In the genomic region with DNA sequence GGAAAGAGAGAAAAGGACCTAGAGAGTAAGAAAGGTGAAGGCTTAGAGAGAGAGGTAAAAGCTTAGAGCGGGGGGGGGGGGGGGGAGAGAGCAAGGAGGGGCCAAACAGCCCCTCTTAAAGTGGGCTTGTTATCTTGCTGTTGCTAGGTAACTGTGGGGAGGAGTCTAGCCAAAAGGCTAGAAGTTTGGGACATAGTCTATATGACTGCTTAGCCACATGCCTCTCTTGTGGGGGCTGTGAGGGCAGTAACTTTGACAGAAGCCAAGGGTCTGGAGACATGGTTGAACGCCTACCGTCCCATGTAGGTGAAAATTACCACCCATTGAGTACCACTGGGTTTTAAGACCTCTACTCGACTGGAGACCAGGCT, we compare ENCODE assay signal across 25 mouse cellular contexts. TPM values are rescaled to one million over a fixed set of nuclear protein-coding genes. Genes with fewer than 3 reads are reported as not detected.
DNase-seq lines count a peak whose midpoint lies in the region; ATAC-seq and TF ChIP-seq lines count a peak whose summit lies in the region.
"Had no signal": no experiment of that assay in that cellular context is flagged by ENCODE, and none has a peak within 500 bp of the region (broad histone marks: within the 10 kb centered on the region; RNA-seq: fewer than 3 reads in every experiment).

No protein-coding gene starts in this region.

- no peak overlapping the region for H3K4me3 ChIP-seq in intestine, embryonic 14.5 days (ENCODE audit: low read depth, low read length)
- H3K4me3 ChIP-seq in intestine, embryonic 15.5 days (replicated peaks) = no peak overlapping the region
- H3K4me3 ChIP-seq in liver, embryonic 12.5 days = no peak overlapping the region
- H3K4me3 ChIP-seq in liver, embryonic 13.5 days (replicated peaks) = no peak overlapping the region
- H3K4me3 ChIP-seq in liver, embryonic 14.5 days (ENCODE audit: insufficient read depth in 1 of 2, low read depth in 2 of 2, low read length in 2 of 2) = no peak overlapping the region
- H3K4me3 ChIP-seq in gastrocnemius, adult 2 months = no peak overlapping the region
- H3K4me3 ChIP-seq: embryonic facial prominence, embryonic 13.5 days; embryonic facial prominence, embryonic 15.5 days; erythroblast, embryonic 14.5 days; forebrain, embryonic 10.5 days; forebrain, embryonic 12.5 days had no signal

- no peak overlapping the region for H3K9ac ChIP-seq in intestine, embryonic 14.5 days (ENCODE audit: low read length)
- no peak overlapping the region for H3K9ac ChIP-seq in intestine, embryonic 15.5 days
- no peak overlapping the region for H3K9ac ChIP-seq in liver, embryonic 12.5 days
- no peak overlapping the region for H3K9ac ChIP-seq in liver, embryonic 13.5 days
- H3K9ac ChIP-seq in liver, embryonic 14.5 days (replicated peaks) = no peak overlapping the region
- H3K9ac ChIP-seq: embryonic facial prominence, embryonic 13.5 days; embryonic facial prominence, embryonic 15.5 days; forebrain, embryonic 12.5 days had no signal

- intact Hi-C loops in gastrocnemius, adult 2 months (cut with DNase I) = no loop called here

- H3K27me3 ChIP-seq in intestine, embryonic 14.5 days (replicated peaks; ENCODE audit: control insufficient read depth, insufficient read depth, low read length) = no peaks in the 10 kb centered on the region
- no peaks in the 10 kb centered on the region for H3K27me3 ChIP-seq in intestine, embryonic 15.5 days (replicated peaks)
- no peaks in the 10 kb centered on the region for H3K27me3 ChIP-seq in liver, embryonic 12.5 days (replicated peaks)
- H3K27me3 ChIP-seq in liver, embryonic 13.5 days = no peaks in the 10 kb centered on the region
- no peaks in the 10 kb centered on the region for H3K27me3 ChIP-seq in liver, embryonic 14.5 days (ENCODE audit: control insufficient read depth, insufficient read depth, low read length)
- H3K27me3 ChIP-seq: embryonic facial prominence, embryonic 13.5 days; embryonic facial prominence, embryonic 15.5 days; forebrain, embryonic 12.5 days had no signal

- no peak for ATAC-seq in intestine, embryonic 14.5 days (replicated peaks; ENCODE audit: low FRiP score, low TSS enrichment, low read depth)
- no peak for ATAC-seq in intestine, embryonic 15.5 days
- ATAC-seq in liver, embryonic 12.5 days = peak; percentile 72
- peak; percentile 73 for ATAC-seq in liver, embryonic 13.5 days (ENCODE audit: low read depth)
- ATAC-seq in liver, embryonic 14.5 days (ENCODE audit: insufficient read depth) = peak; percentile 67
- ATAC-seq: forebrain, embryonic 14.5 days; forebrain, embryonic 16.5 days had no signal

- no peaks in the 10 kb centered on the region for H3K36me3 ChIP-seq in intestine, embryonic 14.5 days (ENCODE audit: control insufficient read depth, insufficient read depth, low read length)
- H3K36me3 ChIP-seq in intestine, embryonic 15.5 days = no peaks in the 10 kb centered on the region
- H3K36me3 ChIP-seq in liver, embryonic 12.5 days = no peaks in the 10 kb centered on the region
- H3K36me3 ChIP-seq in liver, embryonic 13.5 days = no peaks in the 10 kb centered on the region
- H3K36me3 ChIP-seq in liver, embryonic 14.5 days (replicated peaks; ENCODE audit: control insufficient read depth, insufficient read depth, low read depth) = no peaks in the 10 kb centered on the region
- H3K36me3 ChIP-seq: embryonic facial prominence, embryonic 13.5 days; embryonic facial prominence, embryonic 15.5 days; forebrain, embryonic 10.5 days; forebrain, embryonic 12.5 days had no signal

- TF ChIP-seq EP300 in liver, embryonic 14.5 days (IDR thresholded peaks at IDR 0.05; ENCODE audit: low read depth) = no peak

- TF ChIP-seq CTCF in liver, embryonic 14.5 days (IDR thresholded peaks at IDR 0.05; ENCODE audit: low read depth) = no peak
- TF ChIP-seq CTCF in gastrocnemius, adult 2 months (IDR thresholded peaks at IDR 0.05) = no peak

- peak; percentile 6 for DNase-seq in intestine, embryonic 14.5 days (ENCODE audit: low spot score)
- no peak for DNase-seq in liver
- no peak for DNase-seq in liver, embryonic 13.5 days
- DNase-seq in liver, embryonic 14.5 days (ENCODE audit: low read depth in 3 of 3, low spot score in 3 of 3) = no peak
- no peak for DNase-seq in gastrocnemius, adult 2 months
- DNase-seq in cerebellum, adult 8-10 months = no peak
- DNase-seq: adrenal gland, adult 2 months; adrenal gland, postnatal 10 days; adrenal gland, postnatal 25 days; cerebellum, adult 11 months; cerebellum, adult 18-20 months; cerebellum, adult 9-10 months had no signal

- no peak overlapping the region for H3K27ac ChIP-seq in intestine, embryonic 14.5 days (ENCODE audit: low read depth)
- H3K27ac ChIP-seq in intestine, embryonic 15.5 days = no peak overlapping the region
- peak overlapping the region; percentile 51; the same call in 1 of the 2 replicates for H3K27ac ChIP-seq in liver, embryonic 12.5 days
- peak overlapping the region; percentile 50 for H3K27ac ChIP-seq in liver, embryonic 13.5 days
- no peak overlapping the region; the same call in 1 of the 2 replicates for H3K27ac ChIP-seq in liver, embryonic 14.5 days
- no peak overlapping the region for H3K27ac ChIP-seq in gastrocnemius, adult 2 months
- H3K27ac ChIP-seq: embryonic facial prominence, embryonic 13.5 days; embryonic facial prominence, embryonic 15.5 days; forebrain, embryonic 10.5 days; forebrain, embryonic 12.5 days had no signal

- no peaks in the 10 kb centered on the region for H3K4me1 ChIP-seq in intestine, embryonic 14.5 days (replicated peaks; ENCODE audit: control insufficient read depth, insufficient read depth, low read length)
- no peaks in the 10 kb centered on the region for H3K4me1 ChIP-seq in intestine, embryonic 15.5 days (replicated peaks)
- peaks cover 15% of the 10 kb centered on the region for H3K4me1 ChIP-seq in liver, embryonic 12.5 days
- peaks cover 12% of the 10 kb centered on the region for H3K4me1 ChIP-seq in liver, embryonic 13.5 days (replicated peaks)
- peaks cover 5 to 7% of the 10 kb centered on the region in 2 experiments; a peak in 3 of 4 replicates for H3K4me1 ChIP-seq in liver, embryonic 14.5 days (replicated peaks; ENCODE audit: control insufficient read depth in 2 of 2, insufficient read depth in 2 of 2, low read length in 1 of 2)
- H3K4me1 ChIP-seq: embryonic facial prominence, embryonic 13.5 days; embryonic facial prominence, embryonic 15.5 days; forebrain, embryonic 10.5 days; forebrain, embryonic 12.5 days had no signal

- no peaks in the 10 kb centered on the region for H3K9me3 ChIP-seq in intestine, embryonic 14.5 days (ENCODE audit: control insufficient read depth, low read length)
- no peaks in the 10 kb centered on the region for H3K9me3 ChIP-seq in intestine, embryonic 15.5 days
- H3K9me3 ChIP-seq in liver, embryonic 12.5 days (replicated peaks) = no peaks in the 10 kb centered on the region
- H3K9me3 ChIP-seq in liver, embryonic 13.5 days (replicated peaks) = no peaks in the 10 kb centered on the region
- no peaks in the 10 kb centered on the region for H3K9me3 ChIP-seq in liver, embryonic 14.5 days (ENCODE audit: control insufficient read depth, low read length)
- H3K9me3 ChIP-seq: embryonic facial prominence, embryonic 13.5 days; embryonic facial prominence, embryonic 15.5 days; forebrain, embryonic 10.5 days; forebrain, embryonic 12.5 days had no signal

- 75% methylated on average over 4 of the region's 4 CpGs for WGBS in intestine, embryonic 14.5 days
- 78% methylated on average over 3 of the region's 4 CpGs for WGBS in intestine, embryonic 15.5 days
- WGBS in liver, embryonic 12.5 days (ENCODE audit: insufficient replicate concordance) = 77% methylated on average over 3 of the region's 4 CpGs
- WGBS in liver, embryonic 13.5 days (ENCODE audit: insufficient replicate concordance) = 71% methylated on average over 3 of the region's 4 CpGs
- 54% methylated on average over 3 of the region's 4 CpGs for WGBS in liver, embryonic 14.5 days (ENCODE audit: insufficient replicate concordance)

- H3K4me2 ChIP-seq in intestine, embryonic 14.5 days (ENCODE audit: low read length) = no peak overlapping the region
- no peak overlapping the region for H3K4me2 ChIP-seq in intestine, embryonic 15.5 days (replicated peaks)
- H3K4me2 ChIP-seq in liver, embryonic 12.5 days = peak overlapping the region; percentile 45
- H3K4me2 ChIP-seq in liver, embryonic 13.5 days = peak overlapping the region; percentile 28
- H3K4me2 ChIP-seq in liver, embryonic 14.5 days (ENCODE audit: low read depth) = peak overlapping the region; percentile 3; the same call in 1 of the 2 replicates
- H3K4me2 ChIP-seq: embryonic facial prominence, embryonic 13.5 days; embryonic facial prominence, embryonic 15.5 days; forebrain, embryonic 12.5 days had no signal

RNA-seq across cellular contexts. Expression of a gene that starts 13.0 kb away (rescaled TPM):
- 158 and 177 TPM in 2 replicates for polyA plus RNA-seq in intestine, embryonic 14.5 days (2014; fragmentation: Nextera tagmentation; extraction: Ambion mirVana)
- 118 and 125 TPM in 2 replicates for polyA plus RNA-seq in intestine, embryonic 15.5 days (2015; fragmentation: Nextera tagmentation; extraction: Ambion mirVana)
- polyA plus RNA-seq in liver, embryonic 12.5 days (2016; fragmentation: Nextera tagmentation; extraction: Ambion mirVana) = 203 and 204 TPM in 2 replicates
- 180 and 199 TPM in 2 replicates for polyA plus RNA-seq in liver, embryonic 13.5 days (2015; fragmentation: Nextera tagmentation; extraction: Ambion mirVana)
- 107 and 110 TPM in 2 replicates for polyA plus RNA-seq in liver, embryonic 14.5 days (2012; rRNA removed)
- 154 and 173 TPM in 2 replicates for polyA plus RNA-seq in liver, embryonic 14.5 days (2014; fragmentation: Nextera tagmentation; extraction: Ambion mirVana)
- total RNA-seq in gastrocnemius, adult 2 months (2021) = 1 to 10 TPM; 2.6 to 3.0 TPM

RNA-seq across cellular contexts. Expression of a gene that starts 42.7 kb away (rescaled TPM):
- polyA plus RNA-seq in intestine, embryonic 14.5 days (2014; fragmentation: Nextera tagmentation; extraction: Ambion mirVana) = 0.22 TPM in 1 of 2 replicates, not detected in the other
- not detected in 2 replicates for polyA plus RNA-seq in intestine, embryonic 15.5 days (2015; fragmentation: Nextera tagmentation; extraction: Ambion mirVana)
- polyA plus RNA-seq in liver, embryonic 12.5 days (2016; fragmentation: Nextera tagmentation; extraction: Ambion mirVana) = 0.23 TPM in 1 of 2 replicates, not detected in the other
- 0.27 TPM in 1 of 2 replicates, not detected in the other for polyA plus RNA-seq in liver, embryonic 13.5 days (2015; fragmentation: Nextera tagmentation; extraction: Ambion mirVana)
- polyA plus RNA-seq in liver, embryonic 14.5 days (2012; rRNA removed) = 0.10 and 0.15 TPM in 2 replicates
- not detected in 2 replicates for polyA plus RNA-seq in liver, embryonic 14.5 days (2014; fragmentation: Nextera tagmentation; extraction: Ambion mirVana)
- total RNA-seq in gastrocnemius, adult 2 months (2021) = not detected
- total RNA-seq: adrenal gland, adult 2 months; adrenal gland, postnatal 10 days; adrenal gland, postnatal 25 days; MEL had no signal
- polyA plus RNA-seq: adrenal gland, adult 2 months; C2C12; cortical plate, adult 2 months; embryonic facial prominence, embryonic 11.5 days; embryonic facial prominence, embryonic 13.5 days; embryonic facial prominence, embryonic 15.5 days; erythroblast, embryonic 14.5 days; forebrain, embryonic 14.5 days; forebrain, embryonic 16.5 days had no signal

RNA-seq across cellular contexts. Expression of a gene that starts 57.3 kb away (rescaled TPM):
- 10.0 and 10.1 TPM in 2 replicates for polyA plus RNA-seq in intestine, embryonic 14.5 days (2014; fragmentation: Nextera tagmentation; extraction: Ambion mirVana)
- 5.8 and 6.1 TPM in 2 replicates for polyA plus RNA-seq in intestine, embryonic 15.5 days (2015; fragmentation: Nextera tagmentation; extraction: Ambion mirVana)
- 0.68 and 0.85 TPM in 2 replicates for polyA plus RNA-seq in liver, embryonic 12.5 days (2016; fragmentation: Nextera tagmentation; extraction: Ambion mirVana)
- polyA plus RNA-seq in liver, embryonic 13.5 days (2015; fragmentation: Nextera tagmentation; extraction: Ambion mirVana) = 0.44 and 0.48 TPM in 2 replicates
- polyA plus RNA-seq in liver, embryonic 14.5 days (2012; rRNA removed) = 0.12 and 0.16 TPM in 2 replicates
- 0.13 and 0.29 TPM in 2 replicates for polyA plus RNA-seq in liver, embryonic 14.5 days (2014; fragmentation: Nextera tagmentation; extraction: Ambion mirVana)
- total RNA-seq in gastrocnemius, adult 2 months (2021) = under 1 TPM; 0.36 to 0.73 TPM

Comparison
In these comparisons a context has a peak if more than half of its experiments do, and no peak if none do; other contexts are left out.
1. H3K27ac ChIP-seq: peak in liver, embryonic 12.5 days (single experiment) and liver, embryonic 13.5 days (single experiment); none in intestine, embryonic 14.5 days (single experiment), intestine, embryonic 15.5 days (single experiment), liver, embryonic 14.5 days (single experiment) and gastrocnemius, adult 2 months (single experiment).
2. ATAC-seq: peak in liver, embryonic 12.5 days (single experiment), liver, embryonic 13.5 days (single experiment) and liver, embryonic 14.5 days (single experiment); none in intestine, embryonic 14.5 days (single experiment) and intestine, embryonic 15.5 days (single experiment).
3. H3K4me2 ChIP-seq: peak in liver, embryonic 12.5 days (single experiment), liver, embryonic 13.5 days (single experiment) and liver, embryonic 14.5 days (single experiment); none in intestine, embryonic 14.5 days (single experiment) and intestine, embryonic 15.5 days (single experiment).